Mouse (Mus musculus) hindbrain, embryonic 13.5 days (tissue): ENCODE measurements around the gene Sgcg. TPM values are rescaled to one million over a fixed set of nuclear protein-coding genes. Genes with fewer than 3 reads are reported as not detected.

ENCODE experiments used
- ATAC-seq: fragments of 200-750 bp; cut with Nextera tagmentation; 2 replicates; pipeline ENCODE4 v1.8.0; 2017; ENCODE audit warnings: moderate TSS enrichment; ENCODE audit not compliant: low FRiP score
- H3K27ac ChIP-seq: fragments of 300-500 bp; sonication (generic); 2 replicates; pipeline ENCODE4 v1.5.1; 2015; ENCODE audit warnings: inconsistent platforms, mild to moderate bottlenecking, moderate library complexity
- H3K27me3 ChIP-seq: fragments of 300-500 bp; sonication (generic); 2 replicates; pipeline ENCODE4 v1.6.1; 2015; ENCODE audit warnings: mild to moderate bottlenecking, inconsistent platforms
- H3K36me3 ChIP-seq: fragments of 300-500 bp; sonication (generic); 2 replicates; pipeline ENCODE4 v1.6.1; 2015; ENCODE audit warnings: mild to moderate bottlenecking, inconsistent platforms
- H3K4me1 ChIP-seq: fragments of 300-500 bp; sonication (generic); replicated peaks from 2 replicates; pipeline ENCODE4 v1.6.1; 2015; ENCODE audit warnings: inconsistent platforms
- H3K4me2 ChIP-seq: fragments of 300-500 bp; sonication (generic); 2 replicates; pipeline ENCODE4 v1.6.1; 2015; ENCODE audit warnings: inconsistent platforms, mild to moderate bottlenecking, moderate library complexity
- H3K4me3 ChIP-seq: fragments of 300-500 bp; sonication (generic); 2 replicates; pipeline ENCODE4 v1.5.1; 2015; ENCODE audit warnings: mild to moderate bottlenecking, inconsistent platforms
- H3K9ac ChIP-seq: fragments of 300-500 bp; sonication (generic); 2 replicates; pipeline ENCODE4 v1.6.1; 2015; ENCODE audit warnings: mild to moderate bottlenecking, inconsistent platforms
- H3K9me3 ChIP-seq: fragments of 300-500 bp; sonication (generic); 2 replicates; pipeline ENCODE4 v1.6.1; 2016; ENCODE audit warnings: inconsistent platforms
- WGBS: fragments of 180-500 bp; shearing (Covaris S2); methylation state at CpG from one replicate; pipeline ENCODE4 v1.1.7; 2015; 5-methylcytosine and 5-hydroxymethylcytosine counted together
- polyA plus RNA-seq: library from polyadenylated mRNA; unstranded; fragments of >200 nt; fragmentation: Nextera tagmentation; extraction: Ambion mirVana; gene quantifications from 2 replicates; pipeline ENCODE4 v1.2.1, GENCODE M21; 2015

Gene Sgcg
- polyA plus RNA-seq, 1 experiment from 2014 or later = 0.16 TPM

DNA sequence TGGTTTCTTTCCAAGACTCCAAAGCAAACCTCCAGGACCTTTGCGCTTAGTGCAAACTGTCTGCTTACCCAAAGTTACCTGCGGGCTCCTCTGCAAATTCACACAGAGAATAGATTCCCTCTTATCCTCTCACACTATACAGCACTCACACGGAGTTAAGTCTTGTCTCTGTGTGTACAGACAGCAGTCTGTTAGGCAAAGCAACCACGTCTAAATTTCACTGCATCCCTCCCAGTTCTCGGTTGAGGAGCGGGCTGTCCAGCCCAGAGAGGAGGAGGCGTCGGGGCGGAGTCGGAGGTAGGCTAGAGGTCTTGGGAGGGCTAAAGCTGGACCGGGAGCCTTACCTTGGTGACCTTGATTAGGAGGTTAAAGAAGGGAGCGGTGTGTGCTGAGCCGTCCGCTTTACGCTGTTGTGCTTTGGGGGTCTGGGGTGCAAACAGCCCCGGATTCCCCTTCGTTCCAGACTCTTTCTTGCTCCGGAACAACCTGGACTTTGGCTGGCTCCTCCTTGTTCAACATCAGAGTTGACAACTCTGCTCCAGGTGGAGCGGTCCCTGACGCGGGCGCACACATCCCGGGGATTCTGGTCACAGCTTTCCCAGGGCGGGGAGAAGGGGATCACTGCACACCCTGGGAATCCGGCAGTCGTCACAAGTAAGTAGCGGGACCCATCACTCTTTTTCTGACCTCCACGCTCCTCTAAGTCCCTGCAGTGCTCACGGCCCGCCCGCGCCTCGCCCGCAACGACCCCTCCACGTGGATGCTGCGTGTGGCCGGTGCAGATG is 16.3 kb upstream of the Sgcg start:
- Histone ChIP-seq H3K27ac (no peak overlapping the region), H3K9me3 (no peaks in the 10 kb centered on the region), H3K4me3 (peak overlapping the region; percentile 27), H3K4me2 (peak overlapping the region; percentile 48), H3K27me3 (peaks cover 50% of the 10 kb centered on the region), H3K36me3 (no peaks in the 10 kb centered on the region), H3K9ac (0 out of 2 replicates have a peak overlapping the region, but pooled peaks have one; percentile 39), H3K4me1 (peaks cover 13% of the 10 kb centered on the region)
- WGBS = 13% methylated on average over 38 of the region's 38 CpGs
- no peak for ATAC-seq

- 0 out of 2 replicates have a peak, but pooled peaks cover 16% of the 10 kb centered on the region for H3K27me3 ChIP-seq
- H3K9me3 ChIP-seq = no peaks in the 10 kb centered on the region
- no peak for ATAC-seq
- no peak overlapping the region for H3K27ac ChIP-seq
- H3K9ac ChIP-seq = no peak overlapping the region
- H3K4me2 ChIP-seq = no peak overlapping the region
- WGBS = 43% methylated on average over 5 of the region's 5 CpGs
- H3K36me3 ChIP-seq = no peaks in the 10 kb centered on the region
- H3K4me3 ChIP-seq = no peak overlapping the region
- H3K4me1 ChIP-seq = no peaks in the 10 kb centered on the region
These were observed 9.7 kb upstream of the Sgcg start for GRCm38 (mm10) chr14:61267908-61268475.

GRCm38 (mm10) chr14:61259084-61259483 is 794 bp upstream of the Sgcg start:
- H3K4me3 ChIP-seq = no peak overlapping the region
- ATAC-seq = no peak
- no peaks in the 10 kb centered on the region for H3K36me3 ChIP-seq
- 68% methylated on average over 3 of the region's 3 CpGs for WGBS
- H3K4me2 ChIP-seq = no peak overlapping the region
- no peak overlapping the region for H3K27ac ChIP-seq
- H3K9ac ChIP-seq = no peak overlapping the region
- H3K27me3 ChIP-seq = no peaks in the 10 kb centered on the region
- H3K9me3 ChIP-seq = no peaks in the 10 kb centered on the region
- no peaks in the 10 kb centered on the region for H3K4me1 ChIP-seq

DNA sequence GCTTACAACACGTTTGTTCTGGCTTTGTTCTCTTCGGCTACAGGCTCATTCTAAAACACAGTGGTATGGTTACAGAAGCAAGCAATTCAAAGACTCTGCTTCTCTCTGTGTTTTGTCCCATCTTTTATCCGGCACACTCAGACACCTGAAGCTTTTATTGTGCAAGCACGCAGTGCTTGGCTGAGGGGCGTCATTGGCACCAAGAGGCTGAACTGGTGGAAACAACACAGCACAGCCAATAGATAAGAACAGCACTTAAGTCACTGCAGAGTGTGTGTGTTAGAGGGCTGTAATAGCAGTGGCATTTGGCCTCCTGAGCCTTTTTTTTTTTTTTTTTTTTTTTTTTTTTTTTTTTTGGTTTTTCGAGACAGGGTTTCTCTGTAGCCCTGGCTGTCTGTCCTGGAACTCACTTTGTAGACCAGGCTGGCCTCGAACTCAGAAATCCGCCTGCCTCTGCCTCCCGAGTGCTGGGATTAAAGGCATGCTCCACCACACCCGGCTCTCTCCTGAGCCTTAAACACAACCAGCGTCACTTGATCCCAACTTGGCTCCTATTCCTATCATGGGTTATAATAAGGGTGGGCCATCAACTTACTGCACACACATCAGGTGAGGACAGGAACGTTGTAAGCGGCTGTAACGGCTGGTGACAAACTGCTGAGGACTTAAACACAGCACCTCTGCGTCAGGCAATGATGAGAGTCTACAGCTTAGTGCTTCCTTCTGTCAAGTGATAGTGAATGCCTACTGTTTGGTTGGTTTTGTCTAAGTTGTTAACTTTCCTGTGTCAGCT is 5.5 kb downstream of the Sgcg start:
- Histone ChIP-seq H3K4me3 (no peak overlapping the region), H3K27me3 (no peaks in the 10 kb centered on the region), H3K9ac (no peak overlapping the region), H3K27ac (no peak overlapping the region), H3K4me2 (no peak overlapping the region), H3K9me3 (peaks cover 9% of the 10 kb centered on the region), H3K4me1 (no peaks in the 10 kb centered on the region), H3K36me3 (no peaks in the 10 kb centered on the region)
- 92% methylated on average over 14 of the region's 15 CpGs for WGBS
- ATAC-seq = no peak

GRCm38 (mm10) chr14:61246444-61246843 is 11.8 kb downstream of the Sgcg start:
- Histone ChIP-seq H3K27me3 (no peaks in the 10 kb centered on the region), H3K9me3 (peaks cover 9% of the 10 kb centered on the region), H3K4me1 (no peaks in the 10 kb centered on the region), H3K36me3 (no peaks in the 10 kb centered on the region), H3K27ac (no peak overlapping the region), H3K4me2 (no peak overlapping the region), H3K4me3 (no peak overlapping the region), H3K9ac (no peak overlapping the region)
- 86% methylated on average over 3 of the region's 3 CpGs for WGBS
- ATAC-seq = no peak

DNA sequence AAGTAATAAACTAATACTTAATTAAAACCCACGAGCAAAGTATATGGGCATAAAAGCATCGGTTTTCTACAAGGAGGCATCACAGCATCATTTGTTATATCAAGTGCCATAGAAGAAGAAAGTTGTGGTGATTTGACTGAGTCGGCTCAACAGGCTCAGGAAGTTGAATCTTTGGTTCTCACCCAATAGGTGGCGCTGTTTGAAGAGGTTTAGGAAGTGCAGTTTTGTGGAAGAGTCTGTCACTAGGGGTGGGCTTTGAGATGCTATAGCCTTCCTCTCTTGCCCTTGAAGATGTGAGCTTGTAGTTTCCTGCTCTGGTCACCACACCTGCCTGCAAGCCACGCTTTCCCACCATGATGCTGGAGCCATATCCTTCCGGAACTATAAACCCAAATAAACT is 15.7 kb downstream of the Sgcg start:
- 40% methylated on average over 6 of the region's 6 CpGs for WGBS
- no peak for ATAC-seq
- no peak overlapping the region for H3K4me2 ChIP-seq

DNA sequence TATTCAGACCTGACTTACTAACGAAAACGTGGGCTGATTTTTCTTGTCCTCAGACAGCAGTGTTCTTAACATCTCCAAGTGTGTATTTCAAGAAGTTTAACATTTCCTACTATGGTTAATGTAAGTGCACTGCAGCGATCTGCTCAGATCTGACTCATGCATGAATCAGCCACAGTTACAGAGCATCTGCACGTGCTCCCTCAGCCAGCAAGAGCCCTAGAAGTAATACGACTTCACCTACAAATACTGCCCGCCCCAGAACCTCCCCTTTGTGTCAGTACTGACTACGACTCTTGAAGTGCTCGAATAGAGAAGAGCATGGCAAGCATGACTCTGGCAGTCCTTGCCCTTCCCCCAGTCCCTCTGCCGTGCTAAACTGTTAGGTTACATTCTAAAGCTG is 19.5 kb downstream of the Sgcg start:
- no peak overlapping the region for H3K9ac ChIP-seq
- no peaks in the 10 kb centered on the region for H3K9me3 ChIP-seq
- no peak overlapping the region for H3K4me3 ChIP-seq
- no peaks in the 10 kb centered on the region for H3K27me3 ChIP-seq
- H3K36me3 ChIP-seq = no peaks in the 10 kb centered on the region
- H3K4me1 ChIP-seq = no peaks in the 10 kb centered on the region
- no peak for ATAC-seq
- H3K27ac ChIP-seq = no peak overlapping the region
- no peak overlapping the region for H3K4me2 ChIP-seq
- WGBS = 81% methylated on average over 9 of the region's 9 CpGs

More for the DNA sequence above, 15.7 kb downstream of the Sgcg start:
- Histone ChIP-seq H3K9me3 (no peaks in the 10 kb centered on the region), H3K27me3 (no peaks in the 10 kb centered on the region), H3K27ac (no peak overlapping the region), H3K4me3 (no peak overlapping the region), H3K4me1 (no peaks in the 10 kb centered on the region), H3K9ac (no peak overlapping the region), H3K36me3 (no peaks in the 10 kb centered on the region)

DNA sequence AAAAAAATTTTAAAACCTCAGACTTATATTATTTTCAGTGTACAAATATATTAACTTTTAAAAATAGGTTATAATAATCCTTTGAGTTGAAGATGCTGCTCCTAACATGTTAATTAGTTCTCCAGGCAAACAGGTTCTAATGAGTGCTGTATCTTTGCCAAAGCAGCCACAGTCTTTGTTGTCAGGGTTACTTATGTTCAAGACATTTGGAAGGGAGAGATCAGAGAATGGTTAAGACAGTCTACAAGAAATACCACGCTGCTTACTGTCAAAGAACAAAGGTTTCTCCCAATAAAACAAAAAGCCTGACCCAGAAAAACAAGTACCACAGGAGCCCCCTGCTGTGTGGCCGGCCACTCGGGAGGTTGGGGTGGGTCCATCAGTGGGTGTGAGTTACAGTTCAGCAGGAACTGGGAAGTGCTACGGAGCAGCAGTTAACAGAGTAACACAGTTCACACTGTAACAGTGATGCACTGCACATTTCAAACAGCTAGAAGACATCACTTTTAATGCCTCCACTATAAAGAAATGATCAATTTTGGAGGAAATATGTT is 21.1 kb downstream of the Sgcg start:
- Histone ChIP-seq H3K27me3 (no peaks in the 10 kb centered on the region), H3K27ac (no peak overlapping the region), H3K4me2 (no peak overlapping the region), H3K36me3 (no peaks in the 10 kb centered on the region), H3K9ac (no peak overlapping the region), H3K4me3 (no peak overlapping the region), H3K4me1 (no peaks in the 10 kb centered on the region), H3K9me3 (no peaks in the 10 kb centered on the region)
- 14% methylated on average over 4 of the region's 4 CpGs for WGBS
- no peak for ATAC-seq

GRCm38 (mm10) chr14:61235846-61236474 is 22.3 kb downstream of the Sgcg start:
- Histone ChIP-seq H3K36me3 (no peaks in the 10 kb centered on the region), H3K4me3 (no peak overlapping the region)
- 65% methylated on average over 5 of the region's 5 CpGs for WGBS

GRCm38 (mm10) chr14:61232016-61232568 is 26.2 kb downstream of the Sgcg start:
- H3K9me3 ChIP-seq = no peaks in the 10 kb centered on the region
- H3K4me2 ChIP-seq = no peak overlapping the region
- no peak overlapping the region for H3K9ac ChIP-seq
- 88% methylated on average over 13 of the region's 13 CpGs for WGBS
- no peaks in the 10 kb centered on the region for H3K4me1 ChIP-seq
- no peaks in the 10 kb centered on the region for H3K36me3 ChIP-seq
- no peak for ATAC-seq
- no peaks in the 10 kb centered on the region for H3K27me3 ChIP-seq
- no peak overlapping the region for H3K4me3 ChIP-seq
- H3K27ac ChIP-seq = no peak overlapping the region

More at GRCm38 (mm10) chr14:61235846-61236474, 22.3 kb downstream of the Sgcg start:
- Histone ChIP-seq H3K27ac (no peak overlapping the region), H3K4me2 (no peak overlapping the region), H3K4me1 (no peaks in the 10 kb centered on the region), H3K9ac (no peak overlapping the region), H3K27me3 (no peaks in the 10 kb centered on the region), H3K9me3 (no peaks in the 10 kb centered on the region)
- no peak for ATAC-seq

DNA sequence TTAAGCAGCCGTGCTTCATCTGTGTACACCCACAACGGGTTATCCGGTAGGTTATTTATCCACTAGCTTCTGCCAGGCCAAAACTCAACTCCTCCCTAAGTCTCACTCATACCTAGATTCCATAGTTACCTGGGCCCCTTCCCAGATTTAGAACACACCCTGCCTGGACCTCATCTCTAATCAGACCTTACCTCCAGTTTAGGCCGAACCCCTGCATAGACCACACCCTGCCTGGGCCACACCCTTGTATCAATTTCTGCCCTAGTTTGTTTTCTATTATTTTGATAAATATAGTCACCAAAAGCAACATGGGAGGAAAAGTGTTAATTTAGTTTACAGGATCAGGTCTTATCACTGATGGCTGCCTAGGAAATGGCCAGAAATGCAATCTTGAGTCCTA is 28.1 kb downstream of the Sgcg start:
- no peak for ATAC-seq
- Histone ChIP-seq H3K4me1 (no peaks in the 10 kb centered on the region), H3K9me3 (no peaks in the 10 kb centered on the region), H3K4me3 (no peak overlapping the region), H3K9ac (no peak overlapping the region), H3K4me2 (no peak overlapping the region), H3K27me3 (no peaks in the 10 kb centered on the region), H3K27ac (no peak overlapping the region), H3K36me3 (no peaks in the 10 kb centered on the region)
- WGBS = 98% methylated on average over 4 of the region's 4 CpGs

- Histone ChIP-seq H3K27me3 (no peaks in the 10 kb centered on the region), H3K36me3 (no peaks in the 10 kb centered on the region), H3K4me3 (no peak overlapping the region), H3K9ac (no peak overlapping the region), H3K27ac (no peak overlapping the region), H3K4me1 (no peaks in the 10 kb centered on the region), H3K9me3 (no peaks in the 10 kb centered on the region), H3K4me2 (no peak overlapping the region)
- WGBS = 93% methylated on average over 5 of the region's 5 CpGs
- no peak for ATAC-seq
These were observed 28.5 kb downstream of the Sgcg start for GRCm38 (mm10) chr14:61229763-61230162.
